ENCODE assay signal across 8 mouse cellular contexts in genomic region chr4:120716765-120717164, GRCm38 (mm10). TPM values are rescaled to one million over a fixed set of nuclear protein-coding genes. Genes with fewer than 3 reads are reported as not detected.
A peak's percentile ranks its signal among the peaks of the same experiment; 100 is the strongest.
DNase-seq lines count a peak whose midpoint lies in the region; ATAC-seq and TF ChIP-seq lines count a peak whose summit lies in the region.

No protein-coding gene starts in this region.

- H3K9ac ChIP-seq in heart, embryonic 15.5 days = no peak overlapping the region
- H3K9ac ChIP-seq in ES-E14 (ENCODE audit: insufficient read depth, low read depth, low read length, poor library complexity, severe bottlenecking) = no peak overlapping the region
- peak overlapping the region; percentile 53; the same call in 1 of the 2 replicates for H3K9ac ChIP-seq in hindbrain, embryonic 13.5 days

- H3K27ac ChIP-seq in heart, embryonic 15.5 days = no peak overlapping the region
- no peak overlapping the region for H3K27ac ChIP-seq in ES-E14 (ENCODE audit: insufficient read depth, low read depth, low read length, poor library complexity, severe bottlenecking)
- H3K27ac ChIP-seq in hindbrain, embryonic 13.5 days = no peak overlapping the region
- 0 out of 2 replicates have a peak overlapping the region, but pooled peaks have one; percentile 0 for H3K27ac ChIP-seq in midbrain, embryonic 10.5 days (replicated peaks)

- WGBS in heart, embryonic 15.5 days = 18% methylated on average over 12 of the region's 12 CpGs
- WGBS in hindbrain, embryonic 13.5 days = 22% methylated on average over 12 of the region's 12 CpGs
- WGBS in midbrain, embryonic 10.5 days = 18% methylated on average over 12 of the region's 12 CpGs

- no peaks in the 10 kb centered on the region for H3K36me3 ChIP-seq in heart, embryonic 15.5 days
- no peaks in the 10 kb centered on the region for H3K36me3 ChIP-seq in ES-E14 (ENCODE audit: control insufficient read depth, insufficient read depth, low read length, poor library complexity, severe bottlenecking)
- H3K36me3 ChIP-seq in hindbrain, embryonic 13.5 days = no peaks in the 10 kb centered on the region
- H3K36me3 ChIP-seq in midbrain, embryonic 10.5 days = no peaks in the 10 kb centered on the region

- DNase-seq in heart, postnatal 4 days = no peak
- DNase-seq in ES-E14 (ENCODE audit: low read depth, low spot score) = no peak
- no peak for DNase-seq in midbrain, embryonic 10.5 days (ENCODE audit: low spot score)
- DNase-seq in urinary bladder, adult 18-20 months (ENCODE audit: low spot score in 2 of 2) = no peak
- no peak for DNase-seq in ovary, adult 18-20 months (ENCODE audit: low spot score)
- no peak for DNase-seq in spleen, postnatal 14 days (ENCODE audit: low spot score in 2 of 2)

- ATAC-seq in heart, embryonic 15.5 days (replicated peaks; ENCODE audit: insufficient number of reproducible peaks, insufficient read depth, low FRiP score, low read depth) = no peak
- no peak for ATAC-seq in hindbrain, embryonic 13.5 days (ENCODE audit: low FRiP score)

- peaks cover 13% of the 10 kb centered on the region for H3K4me1 ChIP-seq in heart, embryonic 15.5 days (replicated peaks)
- peaks cover 1 to 5% of the 10 kb centered on the region in 2 experiments; a peak in 1 of 4 replicates for H3K4me1 ChIP-seq in ES-E14 (ENCODE audit: control insufficient read depth in 2 of 2, insufficient read depth in 2 of 2, low read length in 2 of 2, poor library complexity in 1 of 2)
- peaks cover 43% of the 10 kb centered on the region for H3K4me1 ChIP-seq in hindbrain, embryonic 13.5 days (replicated peaks)
- peaks cover 21% of the 10 kb centered on the region for H3K4me1 ChIP-seq in midbrain, embryonic 10.5 days

- H3K4me2 ChIP-seq in heart, embryonic 15.5 days = peak overlapping the region; percentile 77
- H3K4me2 ChIP-seq in hindbrain, embryonic 13.5 days = peak overlapping the region; percentile 61

- H3K9me3 ChIP-seq in heart, embryonic 15.5 days (replicated peaks) = no peaks in the 10 kb centered on the region
- H3K9me3 ChIP-seq in ES-E14 (ENCODE audit: control insufficient read depth, insufficient read depth, low read depth, low read length) = no peaks in the 10 kb centered on the region
- H3K9me3 ChIP-seq in hindbrain, embryonic 13.5 days = no peaks in the 10 kb centered on the region
- no peaks in the 10 kb centered on the region for H3K9me3 ChIP-seq in midbrain, embryonic 10.5 days (replicated peaks)

- peaks cover 52% of the 10 kb centered on the region for H3K27me3 ChIP-seq in heart, embryonic 15.5 days
- H3K27me3 ChIP-seq in hindbrain, embryonic 13.5 days = peaks cover 32% of the 10 kb centered on the region
- H3K27me3 ChIP-seq in midbrain, embryonic 10.5 days (ENCODE audit: low read depth, poor library complexity, severe bottlenecking) = peaks cover 61% of the 10 kb centered on the region

- in situ Hi-C loops in ES-E14 (cut with MboI; ENCODE audit: low sequenced_read_pairs in 2 of 2, unreplicated experiment in 2 of 2) = no loop called here

- H3K4me3 ChIP-seq in heart, embryonic 15.5 days = peak overlapping the region; percentile 42
- peak overlapping the region; percentile 5 to 42; a peak in 2 of 4 replicates for H3K4me3 ChIP-seq in ES-E14 (ENCODE audit: insufficient read depth in 1 of 2, low read depth in 1 of 2, low read length in 2 of 2, poor library complexity in 1 of 2, severe bottlenecking in 1 of 2)
- peak overlapping the region; percentile 38 for H3K4me3 ChIP-seq in hindbrain, embryonic 13.5 days
- peak overlapping the region; percentile 56 for H3K4me3 ChIP-seq in midbrain, embryonic 10.5 days

TF ChIP-seq in ES-E14, 5 proteins besides CTCF, POLR2A, EP300 and RAD21:
- TF ChIP-seq ZNF384 (IDR thresholded peaks at IDR 0.05; ENCODE audit: low read depth, low read length) (no peak), MAFK (IDR thresholded peaks at IDR 0.05; ENCODE audit: insufficient read depth, low read depth, low read length) (no peak), HCFC1 (IDR thresholded peaks at IDR 0.05; ENCODE audit: borderline replicate concordance, insufficient read depth, low read length) (no peak), CHD2 (IDR thresholded peaks at IDR 0.05; ENCODE audit: low read depth, low read length) (no peak), ZC3H11A (IDR thresholded peaks at IDR 0.05; ENCODE audit: borderline replicate concordance, low read depth, low read length) (no peak)

RNA-seq across cellular contexts. Expression of gene Kcnq4, which starts 31.6 kb away (rescaled TPM):
- 0.64 and 0.99 TPM in 2 replicates for polyA plus RNA-seq in heart, embryonic 15.5 days (2015; fragmentation: Nextera tagmentation; extraction: Ambion mirVana)
- total RNA-seq in heart, postnatal 4 days (2021) = 1 to 10 TPM; 2.7 to 2.9 TPM
- total RNA-seq in ES-E14 (2012; rRNA removed) = 0.45 and 0.74 TPM in 2 replicates
- polyA plus RNA-seq in hindbrain, embryonic 13.5 days (2015; fragmentation: Nextera tagmentation; extraction: Ambion mirVana) = 4.8 and 5.8 TPM in 2 replicates
- 2.1 and 3.0 TPM in 2 replicates for polyA plus RNA-seq in midbrain, embryonic 10.5 days (2016; fragmentation: Nextera tagmentation; extraction: Ambion mirVana)

RNA-seq across cellular contexts. Expression of gene Cited4, which starts 50.4 kb away (rescaled TPM):
- 21.5 and 26.4 TPM in 2 replicates for polyA plus RNA-seq in heart, embryonic 15.5 days (2015; fragmentation: Nextera tagmentation; extraction: Ambion mirVana)
- 10 to 100 TPM; 78.9 to 84.3 TPM for total RNA-seq in heart, postnatal 4 days (2021)
- 2.7 and 3.7 TPM in 2 replicates for total RNA-seq in ES-E14 (2012; rRNA removed)
- 0.61 and 0.93 TPM in 2 replicates for polyA plus RNA-seq in hindbrain, embryonic 13.5 days (2015; fragmentation: Nextera tagmentation; extraction: Ambion mirVana)
- polyA plus RNA-seq in midbrain, embryonic 10.5 days (2016; fragmentation: Nextera tagmentation; extraction: Ambion mirVana) = 8.5 and 12.7 TPM in 2 replicates
